Mouse (Mus musculus): Measurements from ENCODE around the gene Elk3.

DNA sequence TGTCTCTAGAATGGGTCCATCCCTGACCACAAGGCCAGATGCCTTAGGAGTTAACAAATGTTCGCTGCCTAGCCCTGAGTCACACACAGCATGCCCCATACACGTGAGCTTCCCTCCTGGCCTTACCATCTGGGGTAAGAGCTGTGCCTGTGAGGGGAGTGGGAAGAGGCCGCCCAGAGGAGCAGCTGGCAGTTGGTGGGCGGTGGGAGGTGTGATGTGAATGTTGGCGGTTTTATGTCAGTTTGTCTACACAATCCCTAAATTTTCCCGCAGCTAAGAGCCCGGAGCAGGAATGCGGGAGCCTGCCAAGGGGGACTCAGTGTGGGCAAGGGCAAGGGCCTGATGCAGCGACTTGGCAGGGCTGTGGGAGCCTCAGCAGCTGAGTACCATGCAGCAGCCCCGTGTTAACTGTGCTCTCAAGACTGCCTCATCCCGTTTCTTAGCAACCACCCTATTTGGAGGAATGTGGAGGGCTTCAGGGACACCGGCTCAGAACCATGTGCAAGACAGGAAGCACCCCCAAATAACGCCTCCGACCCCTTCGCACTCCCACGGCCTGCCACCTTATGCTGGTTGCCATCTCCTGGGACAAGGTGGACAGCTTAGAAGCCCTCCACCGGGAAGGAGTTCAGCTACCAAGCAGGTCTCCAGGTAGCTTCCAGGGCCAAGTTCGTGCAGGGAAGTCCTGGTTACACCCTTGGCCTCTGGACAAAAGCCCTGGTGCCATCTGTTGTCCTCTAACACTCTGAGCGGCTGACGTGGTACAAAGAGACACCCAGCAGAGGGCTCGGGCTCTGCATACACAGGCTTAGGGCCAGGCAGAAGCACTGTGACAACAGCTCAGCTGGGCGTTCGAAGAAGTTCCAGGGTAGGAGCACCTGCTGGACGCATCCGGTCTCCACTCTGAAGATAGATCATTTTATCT is 35.5 kb downstream of the Elk3 start:
- TF ChIP-seq GATA1 (IDR thresholded peaks at IDR 0.05; ENCODE audit: low read length) (no peak), TAL1 (IDR thresholded peaks at IDR 0.05; ENCODE audit: low read length) (no peak)

All from erythroblast, embryonic 14.5 days (primary cell).